Mouse (Mus musculus) hindbrain, embryonic 16.5 days (tissue): Measurements from ENCODE around the gene Coq8a. TPM values are rescaled to one million over a fixed set of nuclear protein-coding genes. Genes with fewer than 3 reads are reported as not detected.

Source experiments
- ATAC-seq: fragments of 200-750 bp; cut with Nextera tagmentation; 2 replicates; pipeline ENCODE4 v1.8.0; 2017; ENCODE audit warnings: moderate TSS enrichment, moderate library complexity
- H3K27ac ChIP-seq: fragments of 300-500 bp; sonication (generic); 2 replicates; pipeline ENCODE4 v1.5.1; 2014; ENCODE audit warnings: low read depth, mild to moderate bottlenecking, control low read depth, low read length, moderate library complexity
- H3K27me3 ChIP-seq: fragments of 300-500 bp; sonication (generic); replicated peaks from 2 replicates; pipeline ENCODE4 v1.6.1; 2014; ENCODE audit warnings: low read length; ENCODE audit not compliant: control insufficient read depth, insufficient read depth
- H3K36me3 ChIP-seq: fragments of 300-500 bp; sonication (generic); 2 replicates; pipeline ENCODE4 v1.6.1; 2014; ENCODE audit warnings: mild to moderate bottlenecking, low read length, moderate library complexity, mixed read lengths; ENCODE audit not compliant: control insufficient read depth, insufficient read depth
- H3K4me1 ChIP-seq: fragments of 300-500 bp; sonication (generic); 2 replicates; pipeline ENCODE4 v1.6.1; 2014; ENCODE audit warnings: low read depth, low read length; ENCODE audit not compliant: control insufficient read depth, insufficient read depth
- H3K4me2 ChIP-seq: fragments of 300-500 bp; sonication (generic); 2 replicates; pipeline ENCODE4 v1.6.1; 2014; ENCODE audit warnings: mild to moderate bottlenecking, low read length, control low read depth, moderate library complexity
- H3K4me3 ChIP-seq: fragments of 300-500 bp; sonication (generic); 2 replicates; pipeline ENCODE4 v1.5.1; 2014; ENCODE audit warnings: mild to moderate bottlenecking, low read length, control low read depth, moderate library complexity
- H3K9ac ChIP-seq: fragments of 300-500 bp; sonication (generic); 2 replicates; pipeline ENCODE4 v1.6.1; 2014; ENCODE audit warnings: low read depth, mild to moderate bottlenecking, control low read depth, low read length, moderate library complexity
- H3K9me3 ChIP-seq: fragments of 300-500 bp; sonication (generic); 2 replicates; pipeline ENCODE4 v1.6.1; 2014; ENCODE audit warnings: mild to moderate bottlenecking, low read length, moderate library complexity; ENCODE audit not compliant: control insufficient read depth
- WGBS: fragments of 180-500 bp; shearing (Covaris S2); extraction: QIAGEN DNeasy Blood & Tissue Kit; methylation state at CpG from one replicate; pipeline ENCODE4 v1.1.7; 2014; 5-methylcytosine and 5-hydroxymethylcytosine counted together
- polyA plus RNA-seq: library from polyadenylated mRNA; unstranded; fragments of >200 nt; fragmentation: Nextera tagmentation; extraction: Ambion mirVana; gene quantifications from 2 replicates; pipeline ENCODE4 v1.2.1, GENCODE M21; 2015

The Coq8a gene
- polyA plus RNA-seq, 1 experiment from 2014 or later, result 5.9 TPM

- Histone ChIP-seq H3K4me2 (no peak overlapping the region), H3K9ac (no peak overlapping the region), H3K4me1 (no peaks in the 10 kb centered on the region), H3K27ac (no peak overlapping the region), H3K4me3 (no peak overlapping the region), H3K9me3 (no peaks in the 10 kb centered on the region), H3K27me3 (no peaks in the 10 kb centered on the region), H3K36me3 (no peaks in the 10 kb centered on the region)
- WGBS, result 69% methylated on average over 3 of the region's 3 CpGs
- no peak for ATAC-seq
Measured at GRCm38 (mm10) chr1:180182731-180183130, 16.7 kb downstream of the Coq8a start.

- WGBS, result 86% methylated on average over 9 of the region's 9 CpGs
- H3K9me3 ChIP-seq, result no peaks in the 10 kb centered on the region
Measured at GRCm38 (mm10) chr1:180181966-180182319, 17.5 kb downstream of the Coq8a start.

GRCm38 (mm10) chr1:180181304-180181965, 18.0 kb downstream of the Coq8a start:
- H3K36me3 ChIP-seq, result no peaks in the 10 kb centered on the region
- H3K4me2 ChIP-seq, result no peak overlapping the region
- H3K27ac ChIP-seq, result no peak overlapping the region
- H3K9me3 ChIP-seq, result no peaks in the 10 kb centered on the region
- no peak overlapping the region for H3K4me3 ChIP-seq
- H3K27me3 ChIP-seq, result no peaks in the 10 kb centered on the region
- no peaks in the 10 kb centered on the region for H3K4me1 ChIP-seq
- WGBS, result 87% methylated on average over 7 of the region's 7 CpGs
- no peak overlapping the region for H3K9ac ChIP-seq
- no peak for ATAC-seq

More at GRCm38 (mm10) chr1:180181966-180182319, 17.5 kb downstream of the Coq8a start:
- Histone ChIP-seq H3K36me3 (no peaks in the 10 kb centered on the region), H3K27ac (no peak overlapping the region), H3K27me3 (no peaks in the 10 kb centered on the region), H3K4me3 (no peak overlapping the region), H3K4me2 (no peak overlapping the region), H3K4me1 (no peaks in the 10 kb centered on the region), H3K9ac (no peak overlapping the region)
- ATAC-seq, result no peak

GRCm38 (mm10) chr1:180179840-180180239, 19.6 kb downstream of the Coq8a start:
- Histone ChIP-seq H3K4me2 (no peak overlapping the region), H3K4me3 (no peak overlapping the region), H3K27ac (no peak overlapping the region), H3K27me3 (no peaks in the 10 kb centered on the region), H3K9me3 (no peaks in the 10 kb centered on the region), H3K36me3 (no peaks in the 10 kb centered on the region), H3K9ac (no peak overlapping the region), H3K4me1 (no peaks in the 10 kb centered on the region)
- WGBS, result 96% methylated on average over 2 of the region's 2 CpGs
- ATAC-seq, result no peak

GRCm38 (mm10) chr1:180179100-180179499, 20.3 kb downstream of the Coq8a start:
- no peak overlapping the region for H3K27ac ChIP-seq
- no peaks in the 10 kb centered on the region for H3K4me1 ChIP-seq
- H3K27me3 ChIP-seq, result no peaks in the 10 kb centered on the region
- 100% methylated on average over 4 of the region's 4 CpGs for WGBS
- H3K9me3 ChIP-seq, result no peaks in the 10 kb centered on the region
- H3K4me3 ChIP-seq, result no peak overlapping the region
- no peak overlapping the region for H3K4me2 ChIP-seq
- no peak overlapping the region for H3K9ac ChIP-seq
- no peak for ATAC-seq
- no peaks in the 10 kb centered on the region for H3K36me3 ChIP-seq

- Histone ChIP-seq H3K4me2 (no peak overlapping the region), H3K4me3 (no peak overlapping the region), H3K9ac (no peak overlapping the region), H3K27me3 (no peaks in the 10 kb centered on the region), H3K36me3 (no peaks in the 10 kb centered on the region), H3K27ac (no peak overlapping the region), H3K4me1 (no peaks in the 10 kb centered on the region), H3K9me3 (no peaks in the 10 kb centered on the region)
- no peak for ATAC-seq
- 96% methylated on average over 9 of the region's 9 CpGs for WGBS
Measured at GRCm38 (mm10) chr1:180178340-180178739, 21.1 kb downstream of the Coq8a start.

- H3K36me3 ChIP-seq, result no peaks in the 10 kb centered on the region
- 5% methylated on average over 1 of the region's 1 CpGs for WGBS
- H3K4me1 ChIP-seq, result no peaks in the 10 kb centered on the region
- no peaks in the 10 kb centered on the region for H3K27me3 ChIP-seq
- H3K9ac ChIP-seq, result no peak overlapping the region
- no peak overlapping the region for H3K27ac ChIP-seq
- H3K9me3 ChIP-seq, result no peaks in the 10 kb centered on the region
- no peak for ATAC-seq
- H3K4me3 ChIP-seq, result no peak overlapping the region
- no peak overlapping the region for H3K4me2 ChIP-seq
Measured at GRCm38 (mm10) chr1:180176784-180177183, 22.6 kb downstream of the Coq8a start.

- Histone ChIP-seq H3K27me3 (no peaks in the 10 kb centered on the region), H3K36me3 (no peaks in the 10 kb centered on the region), H3K9me3 (no peaks in the 10 kb centered on the region), H3K9ac (no peak overlapping the region), H3K4me1 (no peaks in the 10 kb centered on the region), H3K4me2 (no peak overlapping the region), H3K27ac (no peak overlapping the region), H3K4me3 (no peak overlapping the region)
- 57% methylated on average over 8 of the region's 8 CpGs for WGBS
- no peak for ATAC-seq
Measured at GRCm38 (mm10) chr1:180175635-180176034, 23.8 kb downstream of the Coq8a start.

- no peaks in the 10 kb centered on the region for H3K36me3 ChIP-seq
- H3K4me1 ChIP-seq, result no peaks in the 10 kb centered on the region
- H3K4me3 ChIP-seq, result no peak overlapping the region
- ATAC-seq, result no peak
- WGBS, result 36% methylated on average over 3 of the region's 3 CpGs
- no peak overlapping the region for H3K4me2 ChIP-seq
- no peaks in the 10 kb centered on the region for H3K27me3 ChIP-seq
- no peaks in the 10 kb centered on the region for H3K9me3 ChIP-seq
- H3K27ac ChIP-seq, result no peak overlapping the region
- no peak overlapping the region for H3K9ac ChIP-seq
Measured at GRCm38 (mm10) chr1:180175167-180175566, 24.2 kb downstream of the Coq8a start.
